Mouse (Mus musculus) stomach, embryonic 14.5 days (tissue): Measurements from ENCODE around the gene Jmjd1c. TPM values are rescaled to one million over a fixed set of nuclear protein-coding genes. Genes with fewer than 3 reads are reported as not detected.

Source experiments
- ATAC-seq: fragments of 200-750 bp; cut with Nextera tagmentation; 2 replicates; pipeline ENCODE4 v1.8.0; 2017; ENCODE audit warnings: low read depth, moderate TSS enrichment; ENCODE audit not compliant: insufficient number of reproducible peaks, insufficient read depth, low FRiP score
- H3K27ac ChIP-seq: fragments of 300-500 bp; sonication (generic); 2 replicates; pipeline ENCODE4 v1.5.1; 2014; ENCODE audit warnings: mild to moderate bottlenecking, low read length, moderate library complexity, mixed read lengths
- H3K27me3 ChIP-seq: fragments of 300-500 bp; sonication (generic); 2 replicates; pipeline ENCODE4 v1.6.1; 2014; ENCODE audit warnings: low read length, control low read depth, mixed read lengths; ENCODE audit not compliant: control insufficient read depth, insufficient read depth
- H3K36me3 ChIP-seq: fragments of 300-500 bp; sonication (generic); 2 replicates; pipeline ENCODE4 v1.6.1; 2014; ENCODE audit warnings: mild to moderate bottlenecking, control low read depth, low read length, moderate library complexity, mixed read lengths; ENCODE audit not compliant: control insufficient read depth, insufficient read depth
- H3K4me1 ChIP-seq: fragments of 300-500 bp; sonication (generic); 2 replicates; pipeline ENCODE4 v1.6.1; 2014; ENCODE audit warnings: low read length, control low read depth, mixed read lengths; ENCODE audit not compliant: control insufficient read depth, insufficient read depth
- H3K4me2 ChIP-seq: fragments of 300-500 bp; sonication (generic); replicated peaks from 2 replicates; pipeline ENCODE4 v1.6.1; 2014; ENCODE audit warnings: low read depth, low read length, control low read depth
- H3K4me3 ChIP-seq: fragments of 300-500 bp; sonication (generic); 2 replicates; pipeline ENCODE4 v1.5.1; 2014; ENCODE audit warnings: low read depth, low read length, control low read depth
- H3K9ac ChIP-seq: fragments of 300-500 bp; sonication (generic); replicated peaks from 2 replicates; pipeline ENCODE4 v1.6.1; 2014; ENCODE audit warnings: low read depth, mild to moderate bottlenecking, control low read depth, low read length, moderate library complexity, mixed read lengths
- H3K9me3 ChIP-seq: fragments of 300-500 bp; sonication (generic); 2 replicates; pipeline ENCODE4 v1.6.1; 2016; ENCODE audit warnings: low read depth, low read length, control low read depth; ENCODE audit not compliant: control insufficient read depth
- WGBS: fragments of 180-500 bp; shearing (Covaris S2); extraction: QIAGEN DNeasy Blood & Tissue Kit; methylation state at CpG from one replicate; pipeline ENCODE4 v1.1.7; 2014; 5-methylcytosine and 5-hydroxymethylcytosine counted together
- polyA plus RNA-seq: library from polyadenylated mRNA; unstranded; fragments of >200 nt; fragmentation: Nextera tagmentation; extraction: Ambion mirVana; gene quantifications from 2 replicates; pipeline ENCODE4 v1.2.1, GENCODE M21; 2014

Jmjd1c gene
- 55.0 and 58.2 TPM in 2 replicates for polyA plus RNA-seq

DNA sequence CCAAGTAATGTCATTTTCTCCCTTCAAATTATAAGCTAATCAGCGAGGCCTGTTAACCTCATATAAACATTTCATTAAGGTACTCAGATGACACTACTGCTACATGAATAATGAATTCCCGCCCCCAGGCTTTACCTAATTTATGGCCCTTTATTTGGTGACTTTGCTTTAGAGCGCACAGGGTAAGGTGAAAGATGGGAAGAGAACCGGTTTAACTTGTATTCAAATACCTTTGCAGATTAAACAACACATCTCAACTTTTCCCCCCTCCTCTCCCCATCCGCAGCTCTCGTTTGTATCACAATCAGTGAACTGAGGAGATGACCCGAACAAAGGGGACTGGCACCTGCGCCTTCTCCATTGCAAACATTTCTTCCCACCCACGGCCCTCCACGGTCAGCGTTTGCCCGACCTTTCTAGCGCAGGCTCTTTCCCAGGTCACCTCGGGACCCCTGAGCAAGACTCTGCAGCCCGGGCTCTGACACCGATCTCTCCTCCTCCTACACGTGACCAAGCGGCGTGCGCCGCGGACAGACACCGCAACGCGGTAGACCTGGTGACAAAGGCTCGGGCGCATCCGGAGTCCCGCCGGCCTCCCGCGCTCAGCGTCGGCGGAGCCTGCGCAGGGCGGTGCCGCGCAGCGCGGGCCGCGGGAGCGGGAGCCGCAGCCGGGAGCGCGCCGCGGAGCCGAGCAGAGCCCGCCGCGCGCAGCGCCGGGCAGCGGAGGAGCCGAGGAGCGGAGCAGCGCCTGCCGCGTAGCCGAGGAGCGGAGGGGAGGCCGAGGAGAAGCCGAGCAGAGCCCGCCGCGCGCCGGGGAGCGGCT is at the start of gene Jmjd1c:
Gene Jmjd1c, plus strand, starts transcription at position 328 of the 823 bp plus-strand sequence.
- Histone ChIP-seq H3K9ac (peak within 1 kb of the TSS; percentile 98), H3K4me2 (peak within 1 kb of the TSS; percentile 67), H3K36me3 (no peaks in the 10 kb centered on the region; the same call in 1 of the 2 replicates), H3K4me1 (peaks cover 24% of the 10 kb centered on the region; the same call in 1 of the 2 replicates), H3K27me3 (no peaks in the 10 kb centered on the region), H3K4me3 (peak within 1 kb of the TSS; percentile 94), H3K27ac (peak within 1 kb of the TSS; percentile 100), H3K9me3 (no peaks in the 10 kb centered on the region)
- 2% methylated on average over 41 of the region's 73 CpGs for WGBS
- peak; percentile 86 for ATAC-seq

GRCm38 (mm10) chr10:67047712-67048645 is 47.9 kb upstream of the Jmjd1c start:
- Histone ChIP-seq H3K9ac (no peak overlapping the region), H3K27ac (no peak overlapping the region), H3K4me2 (no peak overlapping the region), H3K9me3 (no peaks in the 10 kb centered on the region), H3K4me3 (no peak overlapping the region), H3K4me1 (peaks cover 19% of the 10 kb centered on the region; the same call in 1 of the 2 replicates), H3K27me3 (no peaks in the 10 kb centered on the region), H3K36me3 (no peaks in the 10 kb centered on the region)
- 73% methylated on average over 18 of the region's 18 CpGs for WGBS
- no peak for ATAC-seq

GRCm38 (mm10) chr10:67048871-67049615 is 46.9 kb upstream of the Jmjd1c start:
- Histone ChIP-seq H3K27ac (no peak overlapping the region), H3K27me3 (no peaks in the 10 kb centered on the region), H3K4me3 (no peak overlapping the region), H3K4me2 (no peak overlapping the region), H3K9me3 (no peaks in the 10 kb centered on the region), H3K4me1 (peaks cover 23% of the 10 kb centered on the region; the same call in 1 of the 2 replicates), H3K36me3 (no peaks in the 10 kb centered on the region), H3K9ac (no peak overlapping the region)
- ATAC-seq = no peak
- 84% methylated on average over 13 of the region's 13 CpGs for WGBS

- 94% methylated on average over 7 of the region's 7 CpGs for WGBS
- no peak overlapping the region for H3K4me2 ChIP-seq
- no peak overlapping the region for H3K4me3 ChIP-seq
- H3K36me3 ChIP-seq = no peaks in the 10 kb centered on the region
- H3K9me3 ChIP-seq = no peaks in the 10 kb centered on the region
- H3K4me1 ChIP-seq = peaks cover 23% of the 10 kb centered on the region; the same call in 1 of the 2 replicates
- no peak overlapping the region for H3K27ac ChIP-seq
- H3K27me3 ChIP-seq = no peaks in the 10 kb centered on the region
- no peak for ATAC-seq
- no peak overlapping the region for H3K9ac ChIP-seq
These were observed 46.3 kb upstream of the Jmjd1c start for GRCm38 (mm10) chr10:67049621-67050020.

DNA sequence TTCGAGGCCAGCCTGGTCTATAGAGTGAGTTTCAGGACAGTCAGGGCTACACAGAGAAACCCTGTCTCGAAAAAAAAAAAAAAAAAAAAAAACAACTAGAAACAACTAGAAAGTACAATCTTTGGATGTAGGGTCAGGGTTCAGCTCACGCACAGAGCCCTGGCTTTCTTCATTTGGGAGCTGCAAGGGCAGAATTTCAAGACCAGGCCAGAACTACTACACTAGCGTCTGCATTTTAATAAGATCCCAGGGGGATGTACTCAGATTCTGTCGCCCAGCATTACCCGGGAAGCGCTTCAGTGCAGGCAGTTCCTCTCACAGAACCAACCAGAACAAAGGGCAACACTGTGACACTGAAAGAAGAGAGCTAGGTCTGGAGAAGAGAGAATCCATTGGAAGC is 45.2 kb upstream of the Jmjd1c start:
- no peaks in the 10 kb centered on the region for H3K9me3 ChIP-seq
- H3K36me3 ChIP-seq = no peaks in the 10 kb centered on the region
- H3K4me2 ChIP-seq = no peak overlapping the region
- WGBS = 84% methylated on average over 6 of the region's 7 CpGs
- peaks cover 22% of the 10 kb centered on the region for H3K4me1 ChIP-seq
- H3K4me3 ChIP-seq = no peak overlapping the region
- no peaks in the 10 kb centered on the region for H3K27me3 ChIP-seq
- H3K9ac ChIP-seq = no peak overlapping the region
- no peak for ATAC-seq
- no peak overlapping the region for H3K27ac ChIP-seq

DNA sequence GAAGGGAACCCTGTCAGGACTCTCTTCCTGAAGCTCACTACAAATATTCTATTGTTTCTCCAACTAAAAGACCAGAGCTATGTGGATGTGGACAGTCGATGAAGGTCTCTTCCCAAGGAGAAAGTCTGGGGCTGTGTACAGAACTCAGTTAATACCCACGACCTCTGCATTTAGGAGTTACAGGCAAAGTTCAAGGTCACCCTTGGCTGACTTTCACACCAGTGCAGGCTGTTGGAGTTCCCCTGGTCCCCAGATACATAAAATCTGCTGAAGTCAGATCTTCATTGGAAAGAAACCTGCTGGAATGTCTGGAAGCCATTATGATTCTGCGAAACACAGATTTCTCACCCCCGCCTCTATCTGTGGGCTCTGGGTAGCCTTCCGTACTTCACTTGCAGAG is 44.5 kb upstream of the Jmjd1c start:
- no peak overlapping the region for H3K27ac ChIP-seq
- no peak for ATAC-seq
- H3K27me3 ChIP-seq = no peaks in the 10 kb centered on the region
- H3K36me3 ChIP-seq = no peaks in the 10 kb centered on the region
- no peaks in the 10 kb centered on the region for H3K9me3 ChIP-seq
- no peak overlapping the region for H3K4me2 ChIP-seq
- WGBS = 86% methylated on average over 5 of the region's 5 CpGs
- H3K9ac ChIP-seq = no peak overlapping the region
- H3K4me1 ChIP-seq = peaks cover 28% of the 10 kb centered on the region
- H3K4me3 ChIP-seq = no peak overlapping the region

DNA sequence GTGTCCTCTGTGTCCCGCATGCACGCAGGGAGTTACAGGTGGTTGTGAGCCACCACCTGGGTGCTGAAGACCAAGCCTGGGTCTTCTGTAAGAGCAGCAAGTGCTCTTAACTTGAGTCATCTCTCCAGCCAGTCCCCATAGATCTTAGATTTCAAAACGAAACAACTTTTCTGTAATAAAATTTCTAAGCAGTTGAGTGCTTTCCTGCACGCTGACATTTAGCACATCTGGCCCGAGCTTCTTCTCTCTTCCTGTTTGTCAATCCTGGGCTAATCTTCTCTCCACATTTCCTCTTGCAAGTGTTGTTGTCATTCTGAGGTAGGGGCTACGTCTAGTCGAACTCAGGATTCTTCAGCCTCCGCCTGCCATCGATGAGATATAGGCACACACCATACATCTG is 43.5 kb upstream of the Jmjd1c start:
- no peak overlapping the region for H3K4me2 ChIP-seq
- H3K9ac ChIP-seq = no peak overlapping the region
- no peaks in the 10 kb centered on the region for H3K27me3 ChIP-seq
- no peaks in the 10 kb centered on the region for H3K9me3 ChIP-seq
- no peak for ATAC-seq
- H3K4me1 ChIP-seq = peaks cover 28% of the 10 kb centered on the region
- H3K36me3 ChIP-seq = no peaks in the 10 kb centered on the region
- H3K27ac ChIP-seq = peak overlapping the region; percentile 52; the same call in 1 of the 2 replicates
- no peak overlapping the region for H3K4me3 ChIP-seq
- WGBS = 67% methylated on average over 9 of the region's 9 CpGs

- Histone ChIP-seq H3K27ac (peak overlapping the region; percentile 52; the same call in 1 of the 2 replicates), H3K9me3 (no peaks in the 10 kb centered on the region), H3K27me3 (no peaks in the 10 kb centered on the region), H3K4me2 (no peak overlapping the region), H3K4me3 (no peak overlapping the region), H3K36me3 (no peaks in the 10 kb centered on the region), H3K9ac (no peak overlapping the region), H3K4me1 (peaks cover 26% of the 10 kb centered on the region)
- WGBS = 25% methylated on average over 9 of the region's 9 CpGs
- ATAC-seq = 0 out of 2 replicates have a peak, but pooled peaks have one; percentile 46
These were observed 42.5 kb upstream of the Jmjd1c start for GRCm38 (mm10) chr10:67053475-67053874.
